Mouse (Mus musculus): ENCODE measurements at regions not wholly inside any gene's neighbourhood (a gene's known extent, or its start where the extent isn't known, plus 50 kb on each side); places are given as distances from the start of the nearest gene placed in this dataset.

- no peak for DNase-seq
- intact Hi-C loops (cut with DNase I; ENCODE audit: low total_unique reads), result no loop called here
These were observed 362.3 kb downstream of the Ets1 start for GRCm38 (mm10) chr9:32998323-32998722.

- intact Hi-C loops (cut with DNase I; ENCODE audit: low total_unique reads), result no loop called here
These were observed 364.7 kb downstream of the Ets1 start for GRCm38 (mm10) chr9:33000691-33001164.

GRCm38 (mm10) chr9:33001165-33001949, 365.3 kb downstream of the Ets1 start:
- no peak for DNase-seq
- intact Hi-C loops (cut with DNase I; ENCODE audit: low total_unique reads), result no loop called here

More at GRCm38 (mm10) chr9:33000691-33001164, 364.7 kb downstream of the Ets1 start:
- DNase-seq, result peak; percentile 28

GRCm38 (mm10) chr9:33003880-33004279, 367.9 kb downstream of the Ets1 start:
- no peak for DNase-seq
- intact Hi-C loops (cut with DNase I; ENCODE audit: low total_unique reads), result no loop called here

- DNase-seq, result no peak
- intact Hi-C loops (cut with DNase I; ENCODE audit: low total_unique reads), result no loop called here
These were observed 368.5 kb downstream of the Ets1 start for GRCm38 (mm10) chr9:33004536-33004935.

- intact Hi-C loops (cut with DNase I; ENCODE audit: low total_unique reads), result no loop called here
These were observed 371.5 kb downstream of the Ets1 start for GRCm38 (mm10) chr9:33007456-33008063.

GRCm38 (mm10) chr9:33011241-33011640, 375.2 kb downstream of the Ets1 start:
- DNase-seq, result no peak
- intact Hi-C loops (cut with DNase I; ENCODE audit: low total_unique reads), result no loop called here

More at GRCm38 (mm10) chr9:33007456-33008063, 371.5 kb downstream of the Ets1 start:
- DNase-seq, result no peak

GRCm38 (mm10) chr9:33035401-33035800, 399.4 kb downstream of the Ets1 start:
- DNase-seq, result no peak
- intact Hi-C loops (cut with DNase I; ENCODE audit: low total_unique reads), result no loop called here

GRCm38 (mm10) chr9:33039221-33039790, 403.3 kb downstream of the Ets1 start:
- intact Hi-C loops (cut with DNase I; ENCODE audit: low total_unique reads), result no loop called here
- DNase-seq, result no peak

GRCm38 (mm10) chr9:33050789-33051188, 414.8 kb downstream of the Ets1 start:
- no peak for DNase-seq
- intact Hi-C loops (cut with DNase I; ENCODE audit: low total_unique reads), result no loop called here

GRCm38 (mm10) chr9:33060636-33061264, 424.7 kb downstream of the Ets1 start:
- DNase-seq, result no peak
- intact Hi-C loops (cut with DNase I; ENCODE audit: low total_unique reads), result no loop called here

GRCm38 (mm10) chr9:33062476-33062875, 426.5 kb downstream of the Ets1 start:
- peak; percentile 49 for DNase-seq
- intact Hi-C loops (cut with DNase I; ENCODE audit: low total_unique reads), result no loop called here

- DNase-seq, result no peak
- intact Hi-C loops (cut with DNase I; ENCODE audit: low total_unique reads), result no loop called here
These were observed 429.3 kb downstream of the Ets1 start for GRCm38 (mm10) chr9:33065331-33065730.

GRCm38 (mm10) chr9:33067521-33067920, 431.5 kb downstream of the Ets1 start:
- intact Hi-C loops (cut with DNase I; ENCODE audit: low total_unique reads), result no loop called here
- no peak for DNase-seq

- intact Hi-C loops (cut with DNase I; ENCODE audit: low total_unique reads), result loop anchor here (10.0 kb wide), 1 partner anchor 125 kb away; no protein-coding TSS in a partner anchor
- DNase-seq, result no peak
These were observed 434.1 kb downstream of the Ets1 start for GRCm38 (mm10) chr9:33070116-33070515.

- intact Hi-C loops (cut with DNase I; ENCODE audit: low total_unique reads), result no loop called here
- no peak for DNase-seq
These were observed 444.2 kb downstream of the Ets1 start for GRCm38 (mm10) chr9:33080271-33080670.

- intact Hi-C loops (cut with DNase I; ENCODE audit: low total_unique reads), result no loop called here
These were observed 444.8 kb downstream of the Ets1 start for GRCm38 (mm10) chr9:33080774-33081173.

GRCm38 (mm10) chr9:33089977-33090376, 454.0 kb downstream of the Ets1 start:
- intact Hi-C loops (cut with DNase I; ENCODE audit: low total_unique reads), result loop anchor here (5.0 kb wide), 1 partner anchor 503 kb away; no protein-coding TSS in a partner anchor
- no peak for DNase-seq

More at GRCm38 (mm10) chr9:33080774-33081173, 444.8 kb downstream of the Ets1 start:
- DNase-seq, result peak; percentile 4

- intact Hi-C loops (cut with DNase I; ENCODE audit: low total_unique reads), result loop anchor here (5.0 kb wide), 1 partner anchor 504 kb away; no protein-coding TSS in a partner anchor
- DNase-seq, result no peak
These were observed 455.6 kb downstream of the Ets1 start for GRCm38 (mm10) chr9:33091664-33092063.

GRCm38 (mm10) chr9:33095654-33096053, 459.6 kb downstream of the Ets1 start:
- peak; percentile 48 for DNase-seq
- intact Hi-C loops (cut with DNase I; ENCODE audit: low total_unique reads), result loop anchor here (5.0 kb wide), 1 partner anchor 688 kb away; no protein-coding TSS in a partner anchor

All from gastrocnemius, postnatal 14 days (tissue).